Mouse (Mus musculus) liver, postnatal 0 days (tissue): ENCODE results near the gene Sorl1. TPM values are rescaled to one million over a fixed set of nuclear protein-coding genes. Genes with fewer than 3 reads are reported as not detected.

Experiments used
- ATAC-seq: fragments of 200-750 bp; cut with Nextera tagmentation; 2 replicates; pipeline ENCODE4 v1.8.0; 2017; ENCODE audit warnings: mild to moderate bottlenecking, moderate library complexity
- DNase-seq: peaks from one replicate; pipeline ENCODE4 v3.0.0-alpha.2; 2016
- H3K27ac ChIP-seq: fragments of 300-500 bp; sonication (generic); 2 replicates; pipeline ENCODE4 v1.5.1; 2014; ENCODE audit warnings: antibody characterized with exemption, moderate library complexity, mild to moderate bottlenecking, low read depth
- H3K27me3 ChIP-seq: fragments of 300-500 bp; sonication (generic); 2 replicates; pipeline ENCODE4 v1.6.1; 2014; ENCODE audit warnings: low read length, control low read depth, mixed read lengths; ENCODE audit not compliant: insufficient read depth
- H3K36me3 ChIP-seq: fragments of 300-500 bp; sonication (generic); replicated peaks from 2 replicates; pipeline ENCODE4 v1.6.1; 2014; ENCODE audit warnings: mild to moderate bottlenecking, control low read depth, low read length, moderate library complexity, mixed read lengths; ENCODE audit not compliant: insufficient read depth
- H3K4me1 ChIP-seq: fragments of 300-500 bp; sonication (generic); 2 replicates; pipeline ENCODE4 v1.6.1; 2014; ENCODE audit warnings: antibody characterized with exemption, mild to moderate bottlenecking, control low read depth; ENCODE audit not compliant: insufficient read depth
- H3K4me2 ChIP-seq: fragments of 300-500 bp; sonication (generic); 2 replicates; pipeline ENCODE4 v1.6.1; 2014; ENCODE audit warnings: low read depth, mild to moderate bottlenecking, low read length, moderate library complexity, mixed read lengths
- H3K4me3 ChIP-seq: fragments of 300-500 bp; sonication (generic); 2 replicates; pipeline ENCODE4 v1.5.1; 2014; ENCODE audit warnings: low read depth, low read length
- H3K9ac ChIP-seq: fragments of 300-500 bp; sonication (generic); replicated peaks from 2 replicates; pipeline ENCODE4 v1.6.1; 2014; ENCODE audit warnings: mild to moderate bottlenecking, moderate library complexity
- H3K9me3 ChIP-seq: fragments of 300-500 bp; sonication (generic); 2 replicates; pipeline ENCODE4 v1.6.1; 2016; ENCODE audit warnings: mild to moderate bottlenecking, control low read depth, low read length, mixed read lengths
- CTCF ChIP-seq: sonication (generic); IDR thresholded peaks from 2 replicates; pipeline ENCODE4 v1.5.1; 2016; ENCODE audit warnings: antibody characterized with exemption, low read depth
- EP300 ChIP-seq: IDR thresholded peaks from 2 replicates; pipeline ENCODE4 v1.6.1; 2016; ENCODE audit warnings: antibody characterized with exemption, low read depth, mild to moderate bottlenecking
- WGBS: fragments of 180-500 bp; shearing (Covaris S2); extraction: QIAGEN DNeasy Blood & Tissue Kit; methylation state at CpG from one replicate; pipeline ENCODE4 v1.1.7; 2014; ENCODE audit not compliant: insufficient replicate concordance; 5-methylcytosine and 5-hydroxymethylcytosine counted together
- polyA plus RNA-seq: library from polyadenylated mRNA; unstranded; fragments of >200 nt; fragmentation: Nextera tagmentation; extraction: Ambion mirVana; gene quantifications from 2 replicates; pipeline ENCODE4 v1.2.1, GENCODE M21; 2015

The Sorl1 gene
- polyA plus RNA-seq, 1 experiment from 2014 or later = 3.0 TPM

DNA sequence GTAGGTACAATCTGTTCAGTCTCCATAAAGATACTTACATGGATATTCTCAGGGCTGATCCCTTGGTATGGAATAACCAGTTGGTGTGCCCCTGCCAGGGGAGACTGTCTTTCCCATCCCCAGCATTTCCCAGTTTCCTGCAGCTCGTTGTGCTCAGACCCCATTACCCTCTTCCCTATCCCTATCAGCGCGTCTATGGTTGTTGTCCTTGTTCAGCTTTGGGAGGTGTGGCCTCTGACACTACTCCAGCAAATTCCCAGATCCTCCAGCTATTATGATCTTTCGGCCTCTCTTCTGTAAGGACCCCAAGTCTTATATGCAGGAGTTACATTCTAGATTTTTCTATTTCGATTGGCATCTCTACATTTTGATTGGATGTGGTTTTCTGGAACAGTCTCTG lies 35.3 kb upstream of the Sorl1 start:
- Histone ChIP-seq H3K9me3 (no peaks in the 10 kb centered on the region), H3K27ac (no peak overlapping the region), H3K36me3 (no peaks in the 10 kb centered on the region), H3K4me1 (no peaks in the 10 kb centered on the region), H3K4me2 (no peak overlapping the region), H3K4me3 (no peak overlapping the region), H3K9ac (no peak overlapping the region), H3K27me3 (no peaks in the 10 kb centered on the region)
- 54% methylated on average over 5 of the region's 5 CpGs for WGBS
- no peak for DNase-seq
- ATAC-seq = no peak
- TF ChIP-seq EP300 = no peak
- no peak for TF ChIP-seq CTCF

- ATAC-seq (no peak), DNase-seq (no peak)
- no peak overlapping the region for H3K4me2 ChIP-seq
- no peaks in the 10 kb centered on the region for H3K27me3 ChIP-seq
- H3K9ac ChIP-seq = no peak overlapping the region
- no peaks in the 10 kb centered on the region for H3K36me3 ChIP-seq
- TF ChIP-seq EP300 (no peak), CTCF (no peak)
- H3K4me3 ChIP-seq = no peak overlapping the region
- no peaks in the 10 kb centered on the region for H3K4me1 ChIP-seq
- no peak overlapping the region for H3K27ac ChIP-seq
- WGBS = 27% methylated on average over 5 of the region's 5 CpGs
- H3K9me3 ChIP-seq = no peaks in the 10 kb centered on the region
These were observed 34.6 kb upstream of the Sorl1 start for GRCm38 (mm10) chr9:42158652-42159051.

GRCm38 (mm10) chr9:42157981-42158380 lies 33.9 kb upstream of the Sorl1 start:
- DNase-seq = no peak
- ATAC-seq = no peak
- no peaks in the 10 kb centered on the region for H3K4me1 ChIP-seq
- TF ChIP-seq CTCF = no peak
- no peak for TF ChIP-seq EP300
- no peak overlapping the region for H3K4me3 ChIP-seq
- no peak overlapping the region for H3K9ac ChIP-seq
- H3K36me3 ChIP-seq = no peaks in the 10 kb centered on the region
- H3K27ac ChIP-seq = no peak overlapping the region
- 74% methylated on average over 5 of the region's 5 CpGs for WGBS
- H3K9me3 ChIP-seq = no peaks in the 10 kb centered on the region
- H3K27me3 ChIP-seq = no peaks in the 10 kb centered on the region
- no peak overlapping the region for H3K4me2 ChIP-seq

DNA sequence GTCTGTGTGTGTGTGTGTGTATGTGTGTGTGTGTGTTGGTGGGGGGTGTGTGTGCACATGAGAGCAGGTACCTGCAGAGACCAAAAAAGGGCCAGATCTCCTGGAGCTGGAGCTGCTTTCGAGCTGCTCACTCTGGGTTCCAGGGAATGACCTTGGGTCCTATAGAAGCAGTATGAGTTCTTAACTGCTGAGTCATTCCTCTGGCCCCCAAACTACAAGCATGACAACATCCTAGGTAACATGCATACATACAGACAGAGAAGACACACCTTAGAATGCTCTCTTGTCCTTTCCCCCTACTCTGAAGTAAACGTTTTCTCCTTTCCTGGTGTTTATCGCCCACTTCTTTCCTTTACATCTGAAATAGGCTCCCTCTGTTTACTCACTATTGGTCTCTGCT lies 32.5 kb upstream of the Sorl1 start:
- DNase-seq (no peak), ATAC-seq (no peak)
- H3K36me3 ChIP-seq = no peaks in the 10 kb centered on the region
- no peaks in the 10 kb centered on the region for H3K9me3 ChIP-seq
- no peak overlapping the region for H3K4me2 ChIP-seq
- TF ChIP-seq EP300 (no peak), CTCF (no peak)
- no peak overlapping the region for H3K4me3 ChIP-seq
- H3K4me1 ChIP-seq = no peaks in the 10 kb centered on the region
- H3K27me3 ChIP-seq = no peaks in the 10 kb centered on the region
- 73% methylated on average over 3 of the region's 3 CpGs for WGBS
- no peak overlapping the region for H3K9ac ChIP-seq
- no peak overlapping the region for H3K27ac ChIP-seq

GRCm38 (mm10) chr9:42154682-42155081 lies 30.6 kb upstream of the Sorl1 start:
- no peak for DNase-seq
- WGBS = 63% methylated on average over 6 of the region's 6 CpGs
- Histone ChIP-seq H3K4me1 (no peaks in the 10 kb centered on the region), H3K4me2 (no peak overlapping the region), H3K4me3 (no peak overlapping the region), H3K27ac (no peak overlapping the region), H3K9me3 (no peaks in the 10 kb centered on the region), H3K36me3 (no peaks in the 10 kb centered on the region), H3K27me3 (no peaks in the 10 kb centered on the region), H3K9ac (no peak overlapping the region)
- TF ChIP-seq CTCF (no peak), EP300 (no peak)
- no peak for ATAC-seq

GRCm38 (mm10) chr9:42148816-42149215 lies 24.7 kb upstream of the Sorl1 start:
- TF ChIP-seq CTCF (no peak), EP300 (no peak)
- ATAC-seq = no peak

DNA sequence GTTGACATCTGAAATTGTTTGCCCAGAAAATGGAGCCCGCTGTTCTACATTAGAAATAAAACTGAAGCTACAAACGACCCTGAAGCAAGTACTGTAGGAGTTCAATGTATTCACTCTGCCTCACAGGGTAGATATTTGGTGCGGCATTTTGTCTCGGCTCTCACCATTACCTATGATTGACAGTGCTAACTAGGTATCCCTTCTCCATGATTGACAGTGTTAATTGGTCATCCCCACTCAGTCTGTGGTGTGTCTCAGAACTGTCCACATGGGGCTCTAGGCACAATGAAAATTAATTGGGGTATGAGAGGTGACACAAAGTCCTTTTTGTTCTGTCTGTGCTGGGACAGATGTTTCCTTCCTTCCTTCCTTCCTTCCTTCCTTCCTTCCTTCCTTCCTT lies 23.9 kb upstream of the Sorl1 start:
- H3K27ac ChIP-seq = no peak overlapping the region
- no peak overlapping the region for H3K4me2 ChIP-seq
- no peak for DNase-seq
- H3K9ac ChIP-seq = no peak overlapping the region
- ATAC-seq = no peak
- no peaks in the 10 kb centered on the region for H3K9me3 ChIP-seq
- no peaks in the 10 kb centered on the region for H3K36me3 ChIP-seq
- 75% methylated on average over 4 of the region's 4 CpGs for WGBS
- H3K27me3 ChIP-seq = no peaks in the 10 kb centered on the region
- H3K4me3 ChIP-seq = no peak overlapping the region
- H3K4me1 ChIP-seq = no peaks in the 10 kb centered on the region
- TF ChIP-seq CTCF (no peak), EP300 (no peak)

More at GRCm38 (mm10) chr9:42148816-42149215, 24.7 kb upstream of the Sorl1 start:
- no peaks in the 10 kb centered on the region for H3K9me3 ChIP-seq
- no peak for DNase-seq
- no peak overlapping the region for H3K27ac ChIP-seq
- no peaks in the 10 kb centered on the region for H3K27me3 ChIP-seq
- H3K9ac ChIP-seq = no peak overlapping the region
- H3K36me3 ChIP-seq = no peaks in the 10 kb centered on the region
- no peak overlapping the region for H3K4me2 ChIP-seq
- H3K4me3 ChIP-seq = no peak overlapping the region
- H3K4me1 ChIP-seq = no peaks in the 10 kb centered on the region
- 74% methylated on average over 6 of the region's 6 CpGs for WGBS
